Mouse (Mus musculus): ENCODE data around the gene Arl3.

The Arl3 gene

DNA sequence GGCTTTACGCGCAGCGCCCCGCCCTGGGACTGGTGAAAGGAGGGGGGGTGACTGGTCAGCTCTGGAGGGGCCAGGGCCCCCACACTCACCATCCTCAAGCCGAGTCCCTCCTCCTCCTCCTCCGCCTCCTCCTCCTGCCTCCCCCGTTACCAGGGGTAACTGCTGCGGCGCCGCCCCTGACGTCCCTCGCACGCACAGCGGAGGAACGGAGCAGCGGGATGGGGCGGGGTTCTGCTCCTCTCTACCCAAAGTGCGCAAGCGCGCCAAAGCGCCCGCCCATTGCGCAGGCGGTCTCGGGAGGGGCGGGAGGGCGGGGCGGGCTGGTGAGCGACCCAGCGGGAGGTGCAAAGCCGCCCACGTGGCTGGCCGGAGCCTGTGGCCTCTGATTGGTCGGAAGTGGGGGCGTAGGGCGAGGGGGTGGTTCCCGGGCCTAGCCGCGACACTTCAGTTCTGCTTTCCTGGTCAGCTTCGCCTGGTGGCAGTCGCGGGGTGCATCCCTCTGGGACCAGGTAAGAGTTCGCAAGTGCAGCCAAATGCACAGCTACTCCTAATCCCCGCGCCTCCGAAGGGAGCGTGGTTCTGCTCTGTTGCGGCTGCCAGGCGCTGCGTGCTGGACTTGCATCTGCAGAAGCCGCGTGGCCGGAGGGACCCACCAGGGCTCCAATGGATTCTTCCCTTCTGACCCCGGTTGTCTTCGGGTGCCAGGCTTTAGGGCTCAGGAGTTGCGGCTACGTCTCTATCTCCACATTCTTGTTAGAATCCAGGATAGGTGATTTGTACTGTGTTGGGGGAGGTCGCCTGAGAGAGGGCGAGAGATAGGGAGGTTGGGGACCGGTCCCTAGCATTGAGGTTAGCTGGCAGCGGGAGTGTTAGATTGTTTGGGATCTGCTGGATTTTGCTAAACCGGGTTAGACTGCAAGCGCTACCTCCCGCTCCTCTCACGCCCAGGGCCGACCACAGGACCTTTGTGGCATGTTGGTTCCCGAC lies at the start of gene Arl3, which contains the start of gene Sfxn2:
TSS of gene Arl3 (minus strand) at position 248 of the 987 bp plus-strand sequence.
TSS of gene Sfxn2 (plus strand) at position 415 of the 987 bp plus-strand sequence.
- Histone ChIP-seq H3K4me3 (replicated peaks; ENCODE audit: low read length) (peak within 1 kb of the TSS; percentile 89), H3K4me1 (replicated peaks; ENCODE audit: low read depth, low read length) (peaks cover 35% of the 10 kb centered on the region), H3K27me3 (ENCODE audit: insufficient read depth, low read length) (no peaks in the 10 kb centered on the region), H3K36me3 (ENCODE audit: insufficient read depth, low read length) (no peaks in the 10 kb centered on the region), H3K9me3 (ENCODE audit: low read length) (no peaks in the 10 kb centered on the region)
- TF ChIP-seq POU5F1 (IDR thresholded peaks at IDR 0.05; ENCODE audit: borderline replicate concordance, low read length) (no peak), NANOG (IDR thresholded peaks at IDR 0.05; ENCODE audit: borderline replicate concordance, low read length) (no peak), CTCF (conservative IDR thresholded peaks at IDR 0.05; ENCODE audit: low read length) (no peak)

GRCm38 (mm10) chr19:46622659-46623193 lies 49.7 kb upstream of the Arl3 start:
- Histone ChIP-seq H3K27me3 (ENCODE audit: insufficient read depth, low read length) (no peaks in the 10 kb centered on the region), H3K36me3 (ENCODE audit: insufficient read depth, low read length) (peaks cover 32% of the 10 kb centered on the region), H3K4me3 (replicated peaks; ENCODE audit: low read length) (peak overlapping the region; percentile 52), H3K9me3 (ENCODE audit: low read length) (no peaks in the 10 kb centered on the region), H3K4me1 (replicated peaks; ENCODE audit: low read depth, low read length) (peaks cover 68% of the 10 kb centered on the region)
- TF ChIP-seq NANOG (IDR thresholded peaks at IDR 0.05; ENCODE audit: borderline replicate concordance, low read length) (no peak), POU5F1 (IDR thresholded peaks at IDR 0.05; ENCODE audit: borderline replicate concordance, low read length) (no peak), CTCF (conservative IDR thresholded peaks at IDR 0.05; ENCODE audit: low read length) (no peak)

- H3K36me3 ChIP-seq (ENCODE audit: insufficient read depth, low read length) = peaks cover 32% of the 10 kb centered on the region
- no peak overlapping the region for H3K4me3 ChIP-seq (replicated peaks; ENCODE audit: low read length)
- H3K9me3 ChIP-seq (ENCODE audit: low read length) = no peaks in the 10 kb centered on the region
- peaks cover 80% of the 10 kb centered on the region for H3K4me1 ChIP-seq (replicated peaks; ENCODE audit: low read depth, low read length)
- no peaks in the 10 kb centered on the region for H3K27me3 ChIP-seq (ENCODE audit: insufficient read depth, low read length)
- TF ChIP-seq CTCF (conservative IDR thresholded peaks at IDR 0.05; ENCODE audit: low read length) (no peak), POU5F1 (IDR thresholded peaks at IDR 0.05; ENCODE audit: borderline replicate concordance, low read length) (no peak), NANOG (IDR thresholded peaks at IDR 0.05; ENCODE audit: borderline replicate concordance, low read length) (no peak)
Observed at GRCm38 (mm10) chr19:46621236-46622183, 48.5 kb upstream of the Arl3 start.

- peaks cover 30% of the 10 kb centered on the region for H3K36me3 ChIP-seq (ENCODE audit: insufficient read depth, low read length)
- no peaks in the 10 kb centered on the region for H3K9me3 ChIP-seq (ENCODE audit: low read length)
- H3K27me3 ChIP-seq (ENCODE audit: insufficient read depth, low read length) = no peaks in the 10 kb centered on the region
- H3K4me3 ChIP-seq (replicated peaks; ENCODE audit: low read length) = no peak overlapping the region
- TF ChIP-seq POU5F1 (IDR thresholded peaks at IDR 0.05; ENCODE audit: borderline replicate concordance, low read length) (no peak), CTCF (conservative IDR thresholded peaks at IDR 0.05; ENCODE audit: low read length) (no peak), NANOG (IDR thresholded peaks at IDR 0.05; ENCODE audit: borderline replicate concordance, low read length) (no peak)
- peaks cover 92% of the 10 kb centered on the region for H3K4me1 ChIP-seq (replicated peaks; ENCODE audit: low read depth, low read length)
Observed at GRCm38 (mm10) chr19:46620016-46620808, 47.2 kb upstream of the Arl3 start.

DNA sequence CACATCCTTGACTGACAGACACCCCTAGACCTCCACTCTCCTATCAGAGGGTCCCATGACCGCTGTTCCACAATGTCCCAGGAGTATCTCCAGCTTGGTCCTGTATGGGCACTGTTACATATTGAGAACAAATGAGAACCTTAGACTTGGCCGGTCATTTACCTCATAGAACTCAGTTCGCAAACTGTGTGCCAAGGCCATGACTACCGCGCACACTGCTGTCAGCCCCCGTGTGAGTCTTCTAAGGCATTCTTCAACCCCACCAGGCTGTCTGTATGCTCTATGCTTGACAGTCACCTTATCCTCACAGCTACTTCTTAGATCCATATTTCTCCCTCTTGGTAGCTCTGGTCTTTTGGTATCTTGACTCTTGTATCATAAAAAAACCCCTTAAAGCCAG lies 46.5 kb upstream of the Arl3 start:
- no peaks in the 10 kb centered on the region for H3K27me3 ChIP-seq (ENCODE audit: insufficient read depth, low read length)
- H3K36me3 ChIP-seq (ENCODE audit: insufficient read depth, low read length) = peaks cover 27% of the 10 kb centered on the region
- H3K4me3 ChIP-seq (replicated peaks; ENCODE audit: low read length) = no peak overlapping the region
- no peaks in the 10 kb centered on the region for H3K9me3 ChIP-seq (ENCODE audit: low read length)
- peaks cover 86% of the 10 kb centered on the region for H3K4me1 ChIP-seq (replicated peaks; ENCODE audit: low read depth, low read length)
- TF ChIP-seq NANOG (IDR thresholded peaks at IDR 0.05; ENCODE audit: borderline replicate concordance, low read length) (no peak), CTCF (conservative IDR thresholded peaks at IDR 0.05; ENCODE audit: low read length) (no peak)

- Histone ChIP-seq H3K27me3 (ENCODE audit: insufficient read depth, low read length) (no peaks in the 10 kb centered on the region), H3K4me1 (replicated peaks; ENCODE audit: low read depth, low read length) (peaks cover 80% of the 10 kb centered on the region), H3K9me3 (ENCODE audit: low read length) (no peaks in the 10 kb centered on the region), H3K4me3 (replicated peaks; ENCODE audit: low read length) (no peak overlapping the region), H3K36me3 (ENCODE audit: insufficient read depth, low read length) (peaks cover 29% of the 10 kb centered on the region)
- TF ChIP-seq NANOG (IDR thresholded peaks at IDR 0.05; ENCODE audit: borderline replicate concordance, low read length) (no peak), CTCF (conservative IDR thresholded peaks at IDR 0.05; ENCODE audit: low read length) (no peak), POU5F1 (IDR thresholded peaks at IDR 0.05; ENCODE audit: borderline replicate concordance, low read length) (no peak)
Observed at GRCm38 (mm10) chr19:46619001-46619400, 46.0 kb upstream of the Arl3 start.

DNA sequence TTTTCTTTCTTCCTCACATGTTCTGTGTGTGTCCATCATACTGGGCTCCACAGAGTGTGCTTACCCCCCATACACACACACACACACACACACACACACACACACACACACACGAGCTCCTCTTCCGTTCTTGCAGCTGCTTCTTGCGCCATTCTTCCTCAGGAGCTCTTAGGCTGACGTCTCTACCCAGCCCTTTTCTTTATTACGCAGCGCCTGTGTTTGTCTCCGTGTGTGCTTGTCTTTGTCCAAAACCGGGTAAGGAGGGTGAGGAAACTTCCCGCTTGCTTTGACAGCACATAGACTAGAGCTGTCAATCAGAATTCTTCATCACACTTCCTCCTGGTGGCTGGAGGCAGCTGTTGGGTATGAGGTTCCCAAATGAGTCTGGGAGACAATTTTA lies 45.3 kb upstream of the Arl3 start:
- Histone ChIP-seq H3K36me3 (ENCODE audit: insufficient read depth, low read length) (peaks cover 36% of the 10 kb centered on the region), H3K4me1 (replicated peaks; ENCODE audit: low read depth, low read length) (peaks cover 74% of the 10 kb centered on the region), H3K27me3 (ENCODE audit: insufficient read depth, low read length) (no peaks in the 10 kb centered on the region), H3K9me3 (ENCODE audit: low read length) (no peaks in the 10 kb centered on the region), H3K4me3 (replicated peaks; ENCODE audit: low read length) (no peak overlapping the region)
- TF ChIP-seq POU5F1 (IDR thresholded peaks at IDR 0.05; ENCODE audit: borderline replicate concordance, low read length) = no peak
- no peak for TF ChIP-seq NANOG (IDR thresholded peaks at IDR 0.05; ENCODE audit: borderline replicate concordance, low read length)
- no peak for TF ChIP-seq CTCF (conservative IDR thresholded peaks at IDR 0.05; ENCODE audit: low read length)

All from E14TG2a.4 (cell line).